Mouse (Mus musculus): ENCODE data around the gene Adamts17. TPM values are rescaled to one million over a fixed set of nuclear protein-coding genes. Genes with fewer than 3 reads are reported as not detected.

The Adamts17 gene
- total and polyA plus RNA-seq, 3 experiments, result under 0.01 TPM; not detected in 2

DNA sequence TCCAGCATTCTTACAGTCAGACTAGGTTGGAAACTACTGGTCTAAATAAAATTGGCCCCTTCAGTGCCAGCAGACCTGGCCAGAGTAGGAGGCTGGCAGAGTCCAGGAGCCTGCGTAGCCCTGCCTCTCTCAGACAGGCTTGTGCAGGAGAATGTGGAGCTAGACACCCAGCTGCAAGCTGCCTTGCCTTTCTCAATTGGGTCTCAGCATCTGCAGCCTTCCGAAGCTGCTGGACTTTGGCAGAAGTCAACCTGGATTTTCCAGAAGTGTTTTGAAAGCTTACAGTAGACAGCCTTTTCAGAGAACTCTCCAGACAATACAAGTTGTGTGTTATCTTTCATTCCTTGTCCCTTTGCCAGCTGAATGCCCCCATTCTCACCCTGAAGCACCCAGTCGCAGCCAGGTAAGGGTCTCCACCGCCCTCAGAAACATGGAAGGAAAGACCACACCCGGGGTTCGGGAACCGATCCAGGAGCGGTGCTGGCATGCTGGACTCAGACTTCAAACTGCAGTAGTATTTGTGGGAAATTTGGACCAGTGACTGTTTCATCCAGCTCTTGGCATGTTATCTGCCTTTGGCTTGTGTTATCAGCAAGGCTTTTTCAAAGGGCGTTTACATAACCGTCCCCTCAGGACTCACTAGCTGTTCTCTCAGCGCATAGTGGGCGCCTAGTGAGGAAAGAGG, 173.8 kb downstream of the Adamts17 start:
- TF ChIP-seq TAL1 (conservative IDR thresholded peaks at IDR 0.05; ENCODE audit: low read depth, low read length) (no peak), POLR2AphosphoS5 (IDR thresholded peaks at IDR 0.05; ENCODE audit: insufficient replicate concordance, low read depth, low read length) (no peak), GATA1 (IDR thresholded peaks at IDR 0.05; ENCODE audit: borderline replicate concordance, low read length) (no peak), GATA2 (IDR thresholded peaks at IDR 0.05; ENCODE audit: borderline replicate concordance, low read depth, low read length) (no peak), CTCF (IDR thresholded peaks at IDR 0.05; ENCODE audit: low read depth, low read length) (no peak)
- DNase-seq (ENCODE audit: low spot score) (no peak), ATAC-seq (ENCODE audit: extremely low read depth, insufficient number of reproducible peaks, low FRiP score, poor library complexity, severe bottlenecking) (no peak)
- Histone ChIP-seq H3K9me3 (replicated peaks) (peaks cover 6% of the 10 kb centered on the region), H3K4me3 (ENCODE audit: low read depth, low read length) (no peak overlapping the region), H3K36me3 (replicated peaks) (no peaks in the 10 kb centered on the region), H3K4me1 (ENCODE audit: insufficient read depth, low read depth, low read length) (no peaks in the 10 kb centered on the region), H3K27me3 (ENCODE audit: insufficient read depth, low read length) (no peaks in the 10 kb centered on the region)

DNA sequence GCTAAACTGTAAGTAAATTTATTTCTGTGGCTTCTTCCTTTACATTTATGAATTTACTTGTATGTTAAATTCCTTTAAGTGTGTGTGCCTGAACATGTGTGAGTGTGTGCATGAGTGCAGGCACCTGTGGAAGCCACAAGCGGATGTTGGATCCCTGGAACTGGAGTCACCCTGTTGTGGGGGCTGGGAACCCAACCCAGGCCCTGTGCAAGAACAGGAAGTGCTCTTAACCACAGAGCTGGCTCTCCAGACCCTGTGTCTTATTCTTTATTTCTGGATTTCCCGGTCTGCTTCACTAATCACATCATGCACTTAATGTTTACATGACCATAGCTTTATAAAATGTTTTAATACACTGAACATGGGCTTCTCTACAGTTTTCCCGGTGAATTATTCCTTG, 180.4 kb downstream of the Adamts17 start:
- no peak for TF ChIP-seq TAL1 (conservative IDR thresholded peaks at IDR 0.05; ENCODE audit: low read depth, low read length)
- H3K9me3 ChIP-seq (replicated peaks), result peaks cover 4% of the 10 kb centered on the region; the same call in 1 of the 2 replicates
- H3K4me3 ChIP-seq (ENCODE audit: low read depth, low read length), result no peak overlapping the region
- no peak for ATAC-seq (ENCODE audit: extremely low read depth, insufficient number of reproducible peaks, low FRiP score, poor library complexity, severe bottlenecking)
- no peaks in the 10 kb centered on the region for H3K36me3 ChIP-seq (replicated peaks)
- DNase-seq (ENCODE audit: low spot score), result no peak
- H3K27me3 ChIP-seq (ENCODE audit: insufficient read depth, low read length), result no peaks in the 10 kb centered on the region
- H3K4me1 ChIP-seq (ENCODE audit: insufficient read depth, low read depth, low read length), result no peaks in the 10 kb centered on the region

DNA sequence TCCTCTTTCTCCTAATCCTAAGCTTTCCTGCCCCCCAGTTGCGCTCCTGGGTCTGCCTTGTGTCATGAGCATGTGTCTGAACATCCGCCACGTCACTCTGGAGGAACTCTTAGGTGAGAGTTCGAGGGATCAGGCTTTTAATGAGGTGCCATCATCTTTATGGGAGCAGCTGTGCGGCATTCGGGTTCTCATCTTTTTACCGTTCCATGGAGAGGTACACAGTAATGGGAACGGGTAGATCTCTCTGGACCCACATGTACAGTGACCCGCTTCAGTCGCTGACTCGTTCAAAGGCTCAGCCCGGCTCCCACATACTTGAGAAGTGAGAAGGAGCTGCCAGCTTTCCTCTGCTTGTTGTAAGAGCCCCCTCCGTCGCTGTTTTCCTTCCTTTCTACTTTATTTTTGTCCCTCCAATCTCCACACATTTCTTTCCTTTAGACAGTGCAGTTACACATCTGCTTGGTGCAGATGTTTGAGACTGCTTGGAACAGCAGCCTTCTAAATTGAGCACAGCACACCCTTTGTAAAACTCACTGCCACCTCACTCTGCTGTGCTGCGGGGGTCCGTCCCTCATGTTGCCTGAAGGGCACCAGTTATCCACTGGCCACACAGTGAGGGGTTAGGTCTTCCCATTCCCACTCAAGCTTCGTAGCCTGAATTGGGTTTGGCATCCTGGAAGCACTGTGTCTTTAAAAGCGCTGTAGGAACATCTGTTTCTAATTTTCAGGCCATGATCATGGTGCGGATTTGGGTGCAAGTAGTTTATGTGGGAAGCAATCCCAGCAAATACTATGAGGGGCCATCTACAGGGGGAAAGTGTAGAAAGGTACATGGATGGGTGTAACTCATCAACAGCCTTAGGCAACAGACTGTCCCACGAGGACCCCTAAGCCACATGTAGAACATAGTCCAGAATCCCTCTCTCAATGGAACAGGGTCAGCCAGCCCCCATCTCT, 186.9 kb downstream of the Adamts17 start:
- peaks cover 13% of the 10 kb centered on the region for H3K9me3 ChIP-seq (replicated peaks)
- no peaks in the 10 kb centered on the region for H3K36me3 ChIP-seq (replicated peaks)

DNA sequence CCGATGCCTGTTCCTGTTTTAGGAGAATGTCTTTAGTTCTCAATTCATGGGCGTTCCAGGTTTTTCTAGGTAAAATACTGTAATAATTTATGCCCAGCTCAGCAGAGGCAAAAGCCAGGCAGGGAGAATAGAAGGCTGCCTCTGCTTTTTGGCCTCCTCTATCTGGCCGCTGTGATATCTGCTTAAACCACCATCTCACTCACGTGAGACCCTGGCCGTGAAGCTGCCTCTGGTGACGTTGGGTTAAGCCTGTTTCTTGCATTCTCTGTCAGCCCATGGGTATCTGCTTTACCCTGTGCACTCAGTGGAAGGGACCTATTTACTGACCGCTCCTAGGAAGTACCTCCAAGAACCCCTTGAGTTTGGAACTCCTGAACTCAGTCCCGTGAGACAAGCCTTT, 187.7 kb downstream of the Adamts17 start:
- H3K9me3 ChIP-seq (replicated peaks), result peaks cover 9% of the 10 kb centered on the region
- DNase-seq (ENCODE audit: low spot score), result no peak
- TF ChIP-seq TAL1 (conservative IDR thresholded peaks at IDR 0.05; ENCODE audit: low read depth, low read length), result no peak
- no peak for TF ChIP-seq CTCF (IDR thresholded peaks at IDR 0.05; ENCODE audit: low read depth, low read length)
- no peaks in the 10 kb centered on the region for H3K36me3 ChIP-seq (replicated peaks)
- H3K27me3 ChIP-seq (ENCODE audit: insufficient read depth, low read length), result no peaks in the 10 kb centered on the region
- no peaks in the 10 kb centered on the region for H3K4me1 ChIP-seq (ENCODE audit: insufficient read depth, low read depth, low read length)
- ATAC-seq (ENCODE audit: extremely low read depth, insufficient number of reproducible peaks, low FRiP score, poor library complexity, severe bottlenecking), result no peak
- H3K4me3 ChIP-seq (ENCODE audit: low read depth, low read length), result no peak overlapping the region

More for the DNA sequence above, 186.9 kb downstream of the Adamts17 start:
- no peaks in the 10 kb centered on the region for H3K27me3 ChIP-seq (ENCODE audit: insufficient read depth, low read length)
- no peaks in the 10 kb centered on the region for H3K4me1 ChIP-seq (ENCODE audit: insufficient read depth, low read depth, low read length)
- no peak overlapping the region for H3K4me3 ChIP-seq (ENCODE audit: low read depth, low read length)
- TF ChIP-seq GATA1 (IDR thresholded peaks at IDR 0.05; ENCODE audit: borderline replicate concordance, low read length) (no peak), GATA2 (IDR thresholded peaks at IDR 0.05; ENCODE audit: borderline replicate concordance, low read depth, low read length) (no peak), TAL1 (conservative IDR thresholded peaks at IDR 0.05; ENCODE audit: low read depth, low read length) (no peak), POLR2AphosphoS5 (IDR thresholded peaks at IDR 0.05; ENCODE audit: insufficient replicate concordance, low read depth, low read length) (no peak), CTCF (IDR thresholded peaks at IDR 0.05; ENCODE audit: low read depth, low read length) (no peak)
- ATAC-seq (ENCODE audit: extremely low read depth, insufficient number of reproducible peaks, low FRiP score, poor library complexity, severe bottlenecking), result no peak
- no peak for DNase-seq (ENCODE audit: low spot score)

DNA sequence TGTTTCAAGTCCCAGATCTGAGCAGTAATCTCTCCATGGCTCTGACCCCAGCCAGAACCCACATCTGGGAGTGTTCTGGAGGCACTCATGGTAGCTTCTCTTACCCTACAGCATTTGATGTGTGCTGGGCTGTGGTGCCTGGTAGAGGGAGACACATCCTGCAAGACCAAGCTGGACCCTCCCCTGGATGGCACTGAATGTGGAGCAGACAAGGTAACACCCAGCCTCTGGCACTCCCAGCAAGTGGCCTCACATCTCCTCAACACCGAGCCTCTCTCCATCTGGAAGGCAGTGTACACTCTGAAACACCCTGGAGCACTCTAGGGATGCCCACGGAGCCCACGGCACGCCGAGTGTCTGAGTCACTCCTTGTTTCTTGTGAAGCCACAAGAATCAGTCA, 188.2 kb downstream of the Adamts17 start:
- no peaks in the 10 kb centered on the region for H3K4me1 ChIP-seq (ENCODE audit: insufficient read depth, low read depth, low read length)
- H3K4me3 ChIP-seq (ENCODE audit: low read depth, low read length), result no peak overlapping the region
- no peaks in the 10 kb centered on the region for H3K36me3 ChIP-seq (replicated peaks)
- peaks cover 9% of the 10 kb centered on the region for H3K9me3 ChIP-seq (replicated peaks)
- DNase-seq (ENCODE audit: low spot score) (no peak), ATAC-seq (ENCODE audit: extremely low read depth, insufficient number of reproducible peaks, low FRiP score, poor library complexity, severe bottlenecking) (no peak)
- TF ChIP-seq GATA1 (IDR thresholded peaks at IDR 0.05; ENCODE audit: borderline replicate concordance, low read length), result no peak
- no peaks in the 10 kb centered on the region for H3K27me3 ChIP-seq (ENCODE audit: insufficient read depth, low read length)

DNA sequence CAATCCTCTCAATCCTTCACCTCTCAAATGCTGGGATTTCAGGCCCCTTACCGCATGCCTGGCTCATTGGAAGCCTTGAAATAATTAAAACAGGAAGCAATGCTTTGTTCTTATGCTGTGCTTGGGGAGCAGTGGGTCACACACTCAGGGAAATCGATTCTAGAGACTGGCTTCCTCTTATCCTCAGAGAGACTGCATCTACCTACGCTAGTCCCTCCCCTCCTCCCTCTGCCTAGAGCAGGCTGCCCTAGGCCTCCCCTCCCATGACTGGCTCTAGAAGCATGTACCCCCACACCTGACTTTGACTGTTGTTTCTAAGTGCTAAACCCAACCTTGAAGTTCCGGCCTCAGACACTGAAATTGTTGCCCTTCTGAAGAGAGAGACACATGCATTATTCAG, 189.4 kb downstream of the Adamts17 start:
- no peak for DNase-seq (ENCODE audit: low spot score)
- no peak for ATAC-seq (ENCODE audit: extremely low read depth, insufficient number of reproducible peaks, low FRiP score, poor library complexity, severe bottlenecking)
- Histone ChIP-seq H3K4me3 (ENCODE audit: low read depth, low read length) (no peak overlapping the region), H3K9me3 (replicated peaks) (peaks cover 9% of the 10 kb centered on the region), H3K36me3 (replicated peaks) (no peaks in the 10 kb centered on the region), H3K4me1 (ENCODE audit: insufficient read depth, low read depth, low read length) (no peaks in the 10 kb centered on the region), H3K27me3 (ENCODE audit: insufficient read depth, low read length) (no peaks in the 10 kb centered on the region)
- TF ChIP-seq CTCF (IDR thresholded peaks at IDR 0.05; ENCODE audit: low read depth, low read length), result no peak
- TF ChIP-seq TAL1 (conservative IDR thresholded peaks at IDR 0.05; ENCODE audit: low read depth, low read length), result no peak
- no peak for TF ChIP-seq POLR2AphosphoS5 (IDR thresholded peaks at IDR 0.05; ENCODE audit: insufficient replicate concordance, low read depth, low read length)
- TF ChIP-seq GATA2 (IDR thresholded peaks at IDR 0.05; ENCODE audit: borderline replicate concordance, low read depth, low read length), result no peak
